In the genomic region with DNA sequence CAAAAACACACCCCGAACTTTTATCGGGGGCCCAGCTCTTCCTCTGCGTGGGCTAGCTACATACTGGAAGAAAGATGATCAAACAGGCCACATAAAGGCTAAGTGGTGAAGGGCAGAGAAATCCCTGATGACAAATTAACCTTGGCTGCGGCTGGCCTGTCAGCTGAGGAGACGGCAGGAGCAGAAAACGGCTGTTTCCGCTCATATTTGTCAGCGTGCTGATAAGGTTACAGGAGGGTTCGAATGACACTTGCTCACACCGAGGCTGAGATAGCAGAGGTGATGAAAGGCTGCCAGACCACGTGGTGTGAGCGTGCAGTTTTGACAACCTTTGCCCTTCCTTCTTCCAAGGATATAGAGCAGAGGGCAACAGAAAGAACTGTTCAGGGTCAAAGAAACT, we compare ENCODE assay signal across 8 mouse cellular contexts. TPM values are rescaled to one million over a fixed set of nuclear protein-coding genes. Genes with fewer than 3 reads are reported as not detected.
DNase-seq lines count a peak whose midpoint lies in the region; ATAC-seq lines count a peak whose summit lies in the region.

No protein-coding gene starts in this region.

- no peak for ATAC-seq in midbrain, embryonic 12.5 days (ENCODE audit: low FRiP score, low read depth)
- ATAC-seq in midbrain, embryonic 15.5 days (replicated peaks): no peak
- no peak for ATAC-seq in forebrain, embryonic 14.5 days

- H3K4me1 ChIP-seq in midbrain, embryonic 12.5 days: peaks cover 25% of the 10 kb centered on the region
- peaks cover 6% of the 10 kb centered on the region for H3K4me1 ChIP-seq in midbrain, embryonic 15.5 days
- peaks cover 85% of the 10 kb centered on the region for H3K4me1 ChIP-seq in erythroblast, embryonic 14.5 days (ENCODE audit: control insufficient read depth)
- H3K4me1 ChIP-seq in forebrain, embryonic 14.5 days (ENCODE audit: control insufficient read depth, insufficient read depth, low read length): peaks cover 3% of the 10 kb centered on the region; the same call in 1 of the 2 replicates

- peak overlapping the region; percentile 31; the same call in 1 of the 2 replicates for H3K9ac ChIP-seq in midbrain, embryonic 12.5 days (replicated peaks)
- H3K9ac ChIP-seq in midbrain, embryonic 15.5 days: no peak overlapping the region
- H3K9ac ChIP-seq in forebrain, embryonic 14.5 days (ENCODE audit: low read length): no peak overlapping the region

- H3K4me3 ChIP-seq in midbrain, embryonic 12.5 days: no peak overlapping the region
- no peak overlapping the region for H3K4me3 ChIP-seq in midbrain, embryonic 15.5 days
- H3K4me3 ChIP-seq in erythroblast, embryonic 14.5 days (replicated peaks): peak overlapping the region; percentile 38
- no peak overlapping the region for H3K4me3 ChIP-seq in forebrain, embryonic 14.5 days (ENCODE audit: low read depth, low read length)

- peak; percentile 69 to 77 for DNase-seq in kidney, adult 8-10 months
- DNase-seq in naive thymus-derived CD4-positive, alpha-beta T cell, adult 2 months (ENCODE audit: low read depth): peak; percentile 31
- no peak for DNase-seq in MN1 (ENCODE audit: low spot score)
- DNase-seq in left cerebral cortex, postnatal 25 days (ENCODE audit: low spot score in 2 of 2): no peak
- no peak for DNase-seq in forebrain, embryonic 14.5 days (ENCODE audit: low spot score)

- WGBS in midbrain, embryonic 12.5 days: 42% methylated on average over 12 of the region's 12 CpGs
- 40% methylated on average over 12 of the region's 12 CpGs for WGBS in midbrain, embryonic 15.5 days
- 56% methylated on average over 12 of the region's 12 CpGs for WGBS in forebrain, embryonic 14.5 days

- H3K4me2 ChIP-seq in midbrain, embryonic 12.5 days (replicated peaks): no peak overlapping the region
- no peak overlapping the region for H3K4me2 ChIP-seq in midbrain, embryonic 15.5 days
- H3K4me2 ChIP-seq in forebrain, embryonic 14.5 days (ENCODE audit: low read length): no peak overlapping the region

- no peaks in the 10 kb centered on the region for H3K36me3 ChIP-seq in midbrain, embryonic 12.5 days
- H3K36me3 ChIP-seq in midbrain, embryonic 15.5 days (replicated peaks): no peaks in the 10 kb centered on the region
- peaks cover 98% of the 10 kb centered on the region for H3K36me3 ChIP-seq in erythroblast, embryonic 14.5 days (ENCODE audit: control insufficient read depth)
- H3K36me3 ChIP-seq in forebrain, embryonic 14.5 days (ENCODE audit: control insufficient read depth, insufficient read depth, low read length): no peaks in the 10 kb centered on the region

- no peaks in the 10 kb centered on the region for H3K9me3 ChIP-seq in midbrain, embryonic 12.5 days
- no peaks in the 10 kb centered on the region for H3K9me3 ChIP-seq in midbrain, embryonic 15.5 days
- no peaks in the 10 kb centered on the region for H3K9me3 ChIP-seq in erythroblast, embryonic 14.5 days (ENCODE audit: control insufficient read depth, low read length)
- no peaks in the 10 kb centered on the region for H3K9me3 ChIP-seq in forebrain, embryonic 14.5 days (replicated peaks; ENCODE audit: control insufficient read depth, low read length)

- 0 out of 2 replicates have a peak overlapping the region, but pooled peaks have one; percentile 7 for H3K27ac ChIP-seq in midbrain, embryonic 12.5 days (replicated peaks)
- no peak overlapping the region for H3K27ac ChIP-seq in midbrain, embryonic 15.5 days
- H3K27ac ChIP-seq in forebrain, embryonic 14.5 days (ENCODE audit: low read depth, low read length): no peak overlapping the region

- intact Hi-C loops in left cerebral cortex, postnatal 25 days (cut with DNase I): no loop called here

- H3K27me3 ChIP-seq in midbrain, embryonic 12.5 days: no peaks in the 10 kb centered on the region; the same call in 1 of the 2 replicates
- no peaks in the 10 kb centered on the region for H3K27me3 ChIP-seq in midbrain, embryonic 15.5 days (replicated peaks)
- H3K27me3 ChIP-seq in erythroblast, embryonic 14.5 days (ENCODE audit: control insufficient read depth): no peaks in the 10 kb centered on the region
- no peaks in the 10 kb centered on the region for H3K27me3 ChIP-seq in forebrain, embryonic 14.5 days (replicated peaks; ENCODE audit: control insufficient read depth, insufficient read depth, low read length)

RNA-seq across cellular contexts. Expression of gene Fhdc1, which starts 19.3 kb away (rescaled TPM):
- 3.2 and 4.9 TPM in 2 replicates for polyA plus RNA-seq in midbrain, embryonic 12.5 days (2016; fragmentation: Nextera tagmentation; extraction: Ambion mirVana)
- 5.0 and 5.5 TPM in 2 replicates for polyA plus RNA-seq in midbrain, embryonic 15.5 days (2015; fragmentation: Nextera tagmentation; extraction: Ambion mirVana)
- 47.7 and 62.0 TPM in 2 replicates for polyA plus RNA-seq in erythroblast, embryonic 14.5 days (2012)
- total RNA-seq in left cerebral cortex, postnatal 25 days (2021): 1 to 10 TPM; 3.7 to 4.0 TPM
- polyA plus RNA-seq in forebrain, embryonic 14.5 days (2014; fragmentation: Nextera tagmentation; extraction: Ambion mirVana): 1.3 and 2.8 TPM in 2 replicates

Comparison
In these comparisons a context has a peak if more than half of its experiments do, and no peak if none do; other contexts are left out.
1. DNase-seq: peak in kidney, adult 8-10 months (2 of 2) and naive thymus-derived CD4-positive, alpha-beta T cell, adult 2 months (single experiment); none in MN1 (single experiment), left cerebral cortex, postnatal 25 days (0 of 2) and forebrain, embryonic 14.5 days (single experiment).